Mouse (Mus musculus) C2C12 (cell line): ENCODE data around the gene Maob. TPM values are rescaled to one million over a fixed set of nuclear protein-coding genes. Genes with fewer than 3 reads are reported as not detected.

Experiments used
- H3K27me3 ChIP-seq: one replicate; pipeline ENCODE4 v1.6.1; 2011; ENCODE audit not compliant: control insufficient read depth, insufficient read depth, insufficient read length
- H3K36me3 ChIP-seq: one replicate; pipeline ENCODE4 v1.6.1; 2011; ENCODE audit not compliant: control insufficient read depth, insufficient read depth
- H3K4me3 ChIP-seq: one replicate; pipeline ENCODE4 v1.5.1; 2011; ENCODE audit warnings: mild to moderate bottlenecking, control low read depth; ENCODE audit not compliant: poor library complexity, insufficient read depth, severe bottlenecking
- H3K79me2 ChIP-seq: one replicate; pipeline ENCODE4 v1.6.1; 2011; ENCODE audit not compliant: control insufficient read depth, insufficient read depth
- H3K79me3 ChIP-seq: one replicate; pipeline ENCODE4 v1.6.1; 2011; ENCODE audit warnings: low read depth, control low read depth
- H3ac ChIP-seq: one replicate; pipeline ENCODE3; 2011; ENCODE audit warnings: low read depth; ENCODE audit not compliant: control insufficient read depth, insufficient read length
- CEBPB ChIP-seq: IDR thresholded peaks from one replicate; pipeline ENCODE4 v1.6.1; 2011; ENCODE audit warnings: low read depth, mild to moderate bottlenecking, control low read depth, moderate library complexity
- CTCF ChIP-seq: IDR thresholded peaks from one replicate; pipeline ENCODE4 v1.5.1; 2011; ENCODE audit not compliant: control insufficient read depth, insufficient read depth, insufficient read length
- FOSL1 ChIP-seq: IDR thresholded peaks from one replicate; pipeline ENCODE4 v1.8.0; 2011; ENCODE audit warnings: mild to moderate bottlenecking, low read length; ENCODE audit not compliant: poor library complexity, insufficient read depth, severe bottlenecking
- MAX ChIP-seq: IDR thresholded peaks from one replicate; pipeline ENCODE4 v1.6.1; 2011; ENCODE audit warnings: mild to moderate bottlenecking, control low read depth
- MYOD1 ChIP-seq: IDR thresholded peaks from one replicate; pipeline ENCODE4 v1.6.1; 2011; ENCODE audit warnings: low read depth; ENCODE audit not compliant: control insufficient read depth, insufficient read length
- MYOG ChIP-seq: IDR thresholded peaks from one replicate; pipeline ENCODE4 v1.6.1; 2011; ENCODE audit not compliant: control insufficient read depth, insufficient read length; ENCODE audit errors: extremely low read depth
- USF1 ChIP-seq: IDR thresholded peaks from one replicate; pipeline ENCODE4 v1.6.1; 2011; ENCODE audit warnings: low read depth, mild to moderate bottlenecking, control low read depth, moderate library complexity
- polyA plus RNA-seq: library from polyadenylated mRNA; unstranded; fragments of >200 nt; fragmentation: generic; extraction: Trizol; gene quantifications from one replicate; pipeline ENCODE4 v1.2.1, GENCODE M21; 2012; ENCODE audit warnings: missing spikeins

Maob gene
- polyA plus RNA-seq, 1 experiment, result 0.04 TPM

DNA sequence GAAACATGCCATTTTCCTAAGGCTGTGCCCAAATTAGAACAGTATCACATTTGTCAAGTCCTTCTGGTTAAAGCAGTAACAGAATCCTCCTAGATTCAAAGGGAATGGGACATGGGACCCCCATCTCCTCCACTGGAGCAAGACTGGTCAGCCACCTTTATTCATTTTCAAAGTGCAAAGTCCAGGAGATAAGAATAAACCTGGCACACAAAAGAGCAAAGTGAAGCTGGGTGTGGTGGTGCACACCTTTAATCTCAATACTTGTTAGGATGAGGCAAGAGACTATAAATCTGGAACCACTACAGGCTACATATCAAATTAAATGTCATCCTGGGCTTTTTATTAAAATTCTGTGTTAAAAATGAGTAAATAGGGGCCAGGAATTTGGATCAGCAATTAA lies 62.4 kb downstream of the Maob start:
- no peak overlapping the region for H3ac ChIP-seq
- H3K79me2 ChIP-seq, result no peaks in the 10 kb centered on the region
- TF ChIP-seq MAX (no peak), MYOD1 (no peak), CTCF (no peak), CEBPB (no peak), USF1 (no peak), FOSL1 (no peak), MYOG (no peak)

DNA sequence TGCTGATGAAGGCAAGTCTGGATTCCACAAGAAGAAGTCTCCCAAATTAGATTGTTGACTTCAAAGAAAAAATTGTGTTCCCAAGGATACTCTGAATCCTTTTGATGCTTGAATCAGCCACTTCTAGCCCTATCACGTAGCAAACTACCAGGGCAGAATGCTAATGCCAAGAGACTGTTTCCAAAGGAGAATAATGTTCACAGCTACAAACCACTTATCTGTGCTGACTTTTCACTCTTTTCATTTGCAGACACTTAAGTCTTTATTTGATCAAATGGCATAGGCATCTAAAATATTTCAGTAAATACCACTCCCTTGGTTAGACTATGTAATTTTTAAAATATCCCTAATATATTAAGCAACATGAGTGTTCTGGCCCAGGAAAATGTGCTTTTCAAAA lies 68.2 kb downstream of the Maob start:
- Histone ChIP-seq H3K79me3 (no peaks in the 10 kb centered on the region), H3K4me3 (no peak overlapping the region), H3K27me3 (no peaks in the 10 kb centered on the region), H3K36me3 (no peaks in the 10 kb centered on the region), H3K79me2 (no peaks in the 10 kb centered on the region), H3ac (no peak overlapping the region)
- no peak for TF ChIP-seq CEBPB
- no peak for TF ChIP-seq MYOD1
- TF ChIP-seq USF1, result no peak
- TF ChIP-seq CTCF, result no peak
- no peak for TF ChIP-seq MYOG
- no peak for TF ChIP-seq MAX
- TF ChIP-seq FOSL1, result no peak

More for the DNA sequence above, 62.4 kb downstream of the Maob start:
- no peaks in the 10 kb centered on the region for H3K27me3 ChIP-seq
- no peaks in the 10 kb centered on the region for H3K36me3 ChIP-seq
- no peak overlapping the region for H3K4me3 ChIP-seq
- H3K79me3 ChIP-seq, result no peaks in the 10 kb centered on the region

DNA sequence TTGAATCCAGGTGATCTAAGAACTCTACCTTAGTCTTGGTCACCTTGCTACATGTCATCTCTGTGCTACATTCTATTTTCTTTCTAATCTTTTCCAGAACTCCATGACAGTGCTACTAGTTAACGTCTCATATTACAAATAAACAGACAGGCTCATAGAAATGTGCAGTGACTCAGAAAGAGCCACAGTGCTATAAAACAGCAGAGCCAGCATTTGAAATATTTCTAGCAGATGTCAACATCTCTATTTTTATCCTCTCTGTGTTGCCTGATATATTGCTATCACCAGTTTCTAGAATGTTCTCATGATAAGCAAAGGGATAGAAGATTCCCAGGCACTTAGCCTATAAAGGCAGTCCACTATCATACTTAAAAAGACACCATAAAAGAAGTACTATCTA lies 103.1 kb downstream of the Maob start:
- no peaks in the 10 kb centered on the region for H3K27me3 ChIP-seq
- no peak overlapping the region for H3ac ChIP-seq
- no peaks in the 10 kb centered on the region for H3K79me3 ChIP-seq
- no peak for TF ChIP-seq MAX
- TF ChIP-seq MYOD1, result no peak
- no peak for TF ChIP-seq USF1
- TF ChIP-seq MYOG, result no peak
- TF ChIP-seq CTCF, result no peak
- H3K79me2 ChIP-seq, result no peaks in the 10 kb centered on the region
- H3K36me3 ChIP-seq, result no peaks in the 10 kb centered on the region
- no peak overlapping the region for H3K4me3 ChIP-seq

DNA sequence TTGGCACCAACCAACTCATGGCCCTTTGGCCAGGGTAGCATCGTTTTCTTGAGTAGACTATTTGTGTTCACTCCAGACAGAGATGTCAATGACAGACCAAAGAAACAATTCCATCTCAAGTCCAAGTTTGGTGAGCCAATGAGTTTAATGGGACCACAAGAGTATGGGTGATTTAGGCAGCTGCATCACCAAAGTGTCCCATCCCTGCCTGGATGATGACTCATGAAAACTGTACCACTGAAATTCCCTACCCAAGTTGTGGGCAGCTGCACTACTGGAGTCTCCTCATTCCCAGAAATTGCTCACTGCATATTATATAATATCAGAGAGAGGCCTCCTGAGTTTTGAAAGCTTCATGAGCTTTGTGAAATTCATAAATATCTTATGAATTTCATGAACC lies 111.1 kb downstream of the Maob start:
- no peaks in the 10 kb centered on the region for H3K27me3 ChIP-seq
- no peaks in the 10 kb centered on the region for H3K79me3 ChIP-seq
- TF ChIP-seq MAX (no peak), MYOD1 (peak; percentile 68)
- H3K79me2 ChIP-seq, result no peaks in the 10 kb centered on the region
- H3K4me3 ChIP-seq, result no peak overlapping the region
- no peaks in the 10 kb centered on the region for H3K36me3 ChIP-seq
- H3ac ChIP-seq, result no peak overlapping the region

Other genes starting within 250 kb of the Maob start
- gene Maoa, start 197.7 kb downstream of the Maob start, polyA plus RNA-seq, result 17.6 TPM
- gene Ndp, start 94.4 kb upstream of the Maob start, polyA plus RNA-seq, result not detected